Mouse (Mus musculus) midbrain, embryonic 12.5 days (tissue): ENCODE data around the gene Gm45783. TPM values are rescaled to one million over a fixed set of nuclear protein-coding genes. Genes with fewer than 3 reads are reported as not detected.
"Not testable (repeated sequence)": the region's sequence is repeated elsewhere in the genome, so short reads cannot be mapped to it uniquely, and the experiment has no call there.

ENCODE experiments used
- ATAC-seq: fragments of 200-750 bp; cut with Nextera tagmentation; 2 replicates; pipeline ENCODE4 v1.8.0; 2017; ENCODE audit warnings: low read depth, moderate TSS enrichment, moderate library complexity; ENCODE audit not compliant: low FRiP score
- H3K27ac ChIP-seq: fragments of 300-500 bp; sonication (generic); replicated peaks from 2 replicates; pipeline ENCODE4 v1.5.1; 2016; ENCODE audit warnings: mild to moderate bottlenecking
- H3K27me3 ChIP-seq: fragments of 300-500 bp; sonication (generic); 2 replicates; pipeline ENCODE4 v1.6.1; 2016; ENCODE audit warnings: mild to moderate bottlenecking
- H3K36me3 ChIP-seq: fragments of 300-500 bp; sonication (generic); 2 replicates; pipeline ENCODE4 v1.6.1; 2016
- H3K4me1 ChIP-seq: fragments of 300-500 bp; sonication (generic); 2 replicates; pipeline ENCODE4 v1.6.1; 2016
- H3K4me2 ChIP-seq: fragments of 300-500 bp; sonication (generic); replicated peaks from 2 replicates; pipeline ENCODE4 v1.6.1; 2016; ENCODE audit warnings: mild to moderate bottlenecking, moderate library complexity
- H3K4me3 ChIP-seq: fragments of 300-500 bp; sonication (generic); 2 replicates; pipeline ENCODE4 v1.5.1; 2016; ENCODE audit warnings: mild to moderate bottlenecking
- H3K9ac ChIP-seq: fragments of 300-500 bp; sonication (generic); replicated peaks from 2 replicates; pipeline ENCODE4 v1.6.1; 2016; ENCODE audit warnings: mild to moderate bottlenecking, moderate library complexity
- H3K9me3 ChIP-seq: fragments of 300-500 bp; sonication (generic); 2 replicates; pipeline ENCODE4 v1.6.1; 2016; ENCODE audit warnings: mild to moderate bottlenecking
- WGBS: fragments of 180-500 bp; shearing (Covaris S2); methylation state at CpG from one replicate; pipeline ENCODE4 v1.1.7; 2016; 5-methylcytosine and 5-hydroxymethylcytosine counted together
- microRNA-seq: library from miRNA; unstranded; fragments of <30 nt; microRNA quantifications from one replicate; pipeline ENCODE4, GENCODE M21; 2017
- polyA plus RNA-seq: library from polyadenylated mRNA; unstranded; fragments of >200 nt; fragmentation: Nextera tagmentation; extraction: Ambion mirVana; gene quantifications from 2 replicates; pipeline ENCODE4 v1.2.1, GENCODE M21; 2016

Gene Gm45783
- not detected in 2 replicates for polyA plus RNA-seq

- H3K4me1 ChIP-seq, H3K36me3 ChIP-seq, H3K9ac ChIP-seq, H3K27me3 ChIP-seq, H3K4me2 ChIP-seq, H3K4me3 ChIP-seq, H3K9me3 ChIP-seq, ATAC-seq, H3K27ac ChIP-seq: not testable (repeated sequence)
- 46% methylated on average over 12 of the region's 12 CpGs for WGBS
These were observed at the start of gene Gm45783 for GRCm38 (mm10) chr7:7374431-7374830. TSS of gene Gm45783 (minus strand) at chr7:7374573.

- not testable (repeated sequence) for H3K27me3 ChIP-seq
These were observed 25.2 kb upstream of the Gm45783 start, which contains the start of gene Vmn2r31 for GRCm38 (mm10) chr7:7399603-7400002. TSS of gene Vmn2r31 (minus strand) at chr7:7399703.

GRCm38 (mm10) chr7:7337509-7337908 lies 36.9 kb downstream of the Gm45783 start, which contains the start of gene Vmn2r30:
TSS of gene Vmn2r30 (minus strand) at chr7:7337609.
- H3K4me3 ChIP-seq, H3K27ac ChIP-seq, H3K36me3 ChIP-seq, H3K9ac ChIP-seq, ATAC-seq, H3K4me1 ChIP-seq, H3K4me2 ChIP-seq, H3K27me3 ChIP-seq, H3K9me3 ChIP-seq: not testable (repeated sequence)
- whole genome bisulfite sequencing: no CpG with 5 or more reads among the region's 1 CpGs

More at GRCm38 (mm10) chr7:7399603-7400002, 25.2 kb upstream of the Gm45783 start, which contains the start of gene Vmn2r31:
- not testable (repeated sequence) for H3K9ac ChIP-seq, H3K4me2 ChIP-seq, H3K9me3 ChIP-seq, ATAC-seq, H3K4me3 ChIP-seq, H3K27ac ChIP-seq, H3K36me3 ChIP-seq, H3K4me1 ChIP-seq

- peaks cover 55% of the 10 kb centered on the region for H3K36me3 ChIP-seq
- H3K4me2 ChIP-seq: no peak overlapping the region
- 84% methylated on average over 16 of the region's 16 CpGs for WGBS
These were observed 78.8 kb downstream of the Gm45783 start for GRCm38 (mm10) chr7:7295595-7295994.

More at GRCm38 (mm10) chr7:7295595-7295994, 78.8 kb downstream of the Gm45783 start:
- Histone ChIP-seq H3K9ac (no peak overlapping the region), H3K27ac (no peak overlapping the region), H3K27me3 (no peaks in the 10 kb centered on the region), H3K4me1 (no peaks in the 10 kb centered on the region; the same call in 1 of the 2 replicates), H3K4me3 (no peak overlapping the region), H3K9me3 (no peaks in the 10 kb centered on the region)
- ATAC-seq: no peak

Small RNA genes within 50 kb of the gene (microRNA-seq; reads per million reads assigned to microRNA genes)
- gene Mir5620: 1.2 reads per million

Other genes starting within 250 kb of the Gm45783 start
- 12.1 and 14.9 TPM in 2 replicates for gene Zfp773, start 237.8 kb downstream of the Gm45783 start, polyA plus RNA-seq
- 3.3 and 3.9 TPM in 2 replicates for gene Zfp418, start 203.2 kb downstream of the Gm45783 start, polyA plus RNA-seq
- 9.4 and 9.7 TPM in 2 replicates for gene Zfp772, start 164.6 kb downstream of the Gm45783 start, polyA plus RNA-seq
- gene Vmn2r29, start 127.2 kb downstream of the Gm45783 start, polyA plus RNA-seq: 0.37 and 0.65 TPM in 2 replicates
- 3.3 and 3.8 TPM in 2 replicates for gene Gm45844, start 96.3 kb downstream of the Gm45783 start, polyA plus RNA-seq
- gene Clcn4, start 73.7 kb downstream of the Gm45783 start, polyA plus RNA-seq: 90.2 and 90.9 TPM in 2 replicates
- gene Vmn2r30, start 37.0 kb downstream of the Gm45783 start, polyA plus RNA-seq: not detected in 2 replicates
- not detected in 2 replicates for gene Vmn2r31, start 25.1 kb upstream of the Gm45783 start, polyA plus RNA-seq
- gene Vmn2r32, start 105.4 kb upstream of the Gm45783 start, polyA plus RNA-seq: not detected in 2 replicates
- gene Vmn2r33, start 192.2 kb upstream of the Gm45783 start, polyA plus RNA-seq: not detected in 2 replicates